In the genomic region with DNA sequence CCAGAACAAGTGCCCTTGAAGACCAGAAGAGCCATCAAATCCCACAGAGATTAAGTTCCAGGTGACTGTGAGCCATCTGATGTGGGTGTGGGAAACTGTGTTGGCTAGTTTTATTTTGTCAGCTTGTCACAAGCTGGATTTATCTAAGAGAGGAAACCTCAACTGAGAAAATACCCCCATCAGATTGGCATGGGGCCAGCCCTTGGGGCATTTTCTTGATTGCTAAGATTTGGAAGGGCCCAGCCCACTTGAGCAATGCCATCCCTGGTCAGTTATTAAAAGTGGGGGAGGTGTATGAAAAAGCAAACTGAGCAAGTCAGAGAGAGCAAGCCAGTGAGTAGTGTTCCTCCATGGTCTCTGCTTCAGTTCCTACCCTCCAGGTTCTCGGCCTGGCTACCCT, we compare ENCODE assay signal across 17 mouse cellular contexts. TPM values are rescaled to one million over a fixed set of nuclear protein-coding genes. Genes with fewer than 3 reads are reported as not detected.
DNase-seq lines count a peak whose midpoint lies in the region; ATAC-seq lines count a peak whose summit lies in the region.
"Had no signal": no experiment of that assay in that cellular context is flagged by ENCODE, and none has a peak within 500 bp of the region (broad histone marks: within the 10 kb centered on the region; RNA-seq: fewer than 3 reads in every experiment).

No protein-coding gene starts in this region.

- H3K9ac ChIP-seq in forebrain, embryonic 14.5 days (ENCODE audit: low read length), result no peak overlapping the region
- H3K9ac ChIP-seq in forebrain, embryonic 11.5 days (ENCODE audit: low read length), result no peak overlapping the region
- H3K9ac ChIP-seq: forebrain, embryonic 13.5 days; heart, embryonic 13.5 days; liver, embryonic 15.5 days; midbrain, embryonic 12.5 days had no signal

- H3K4me1 ChIP-seq in forebrain, embryonic 14.5 days (ENCODE audit: control insufficient read depth, insufficient read depth, low read length), result peaks cover 13% of the 10 kb centered on the region
- no peaks in the 10 kb centered on the region for H3K4me1 ChIP-seq in forebrain, embryonic 11.5 days (replicated peaks; ENCODE audit: control insufficient read depth, insufficient read depth, low read length)

- no peaks in the 10 kb centered on the region for H3K9me3 ChIP-seq in forebrain, embryonic 14.5 days (replicated peaks; ENCODE audit: control insufficient read depth, low read length)
- no peaks in the 10 kb centered on the region for H3K9me3 ChIP-seq in forebrain, embryonic 11.5 days (ENCODE audit: control insufficient read depth, low read length)
- H3K9me3 ChIP-seq: forebrain, embryonic 13.5 days; heart, embryonic 13.5 days; liver, embryonic 15.5 days; midbrain, embryonic 12.5 days had no signal

- no peaks in the 10 kb centered on the region for H3K36me3 ChIP-seq in forebrain, embryonic 14.5 days (ENCODE audit: control insufficient read depth, insufficient read depth, low read length)
- no peaks in the 10 kb centered on the region for H3K36me3 ChIP-seq in forebrain, embryonic 11.5 days (ENCODE audit: control insufficient read depth, insufficient read depth, low read length)
- H3K36me3 ChIP-seq: heart, embryonic 13.5 days; liver, embryonic 15.5 days; midbrain, embryonic 12.5 days had no signal

- no peak overlapping the region for H3K27ac ChIP-seq in forebrain, embryonic 14.5 days (ENCODE audit: low read depth, low read length)
- no peak overlapping the region for H3K27ac ChIP-seq in forebrain, embryonic 11.5 days (ENCODE audit: low read depth, low read length)
- H3K27ac ChIP-seq: heart, embryonic 13.5 days; liver, embryonic 15.5 days; midbrain, embryonic 12.5 days had no signal

- no peaks in the 10 kb centered on the region; the same call in 1 of the 2 replicates for H3K27me3 ChIP-seq in forebrain, embryonic 14.5 days (replicated peaks; ENCODE audit: control insufficient read depth, insufficient read depth, low read length)
- no peaks in the 10 kb centered on the region for H3K27me3 ChIP-seq in forebrain, embryonic 11.5 days (ENCODE audit: control insufficient read depth, insufficient read depth, low read length)
- H3K27me3 ChIP-seq: liver, embryonic 15.5 days; midbrain, embryonic 12.5 days had no signal

- ATAC-seq in forebrain, embryonic 14.5 days, result no peak
- no peak for ATAC-seq in forebrain, embryonic 11.5 days (replicated peaks; ENCODE audit: low FRiP score)
- ATAC-seq: inflammation-experienced regulatory T-cells, adult 6 months had no signal

- peak; percentile 19 for DNase-seq in forebrain, embryonic 14.5 days (ENCODE audit: low spot score)
- no peak for DNase-seq in forebrain, embryonic 11.5 days (ENCODE audit: low spot score)
- DNase-seq in left cerebral cortex, postnatal 4 days, result peak; percentile 70
- no peak for DNase-seq in left cerebral cortex, postnatal 36 days (ENCODE audit: low spot score in 2 of 2)
- peak; percentile 83 for DNase-seq in urinary bladder, postnatal 14 days (ENCODE audit: low spot score)
- no peak for DNase-seq in urinary bladder, adult 2 months (ENCODE audit: low spot score)
- DNase-seq in urinary bladder, postnatal 36 days (ENCODE audit: low spot score in 2 of 2), result peak; percentile 63 to 64
- DNase-seq in frontal cortex, postnatal 25 days (ENCODE audit: low spot score in 2 of 2), result no peak
- DNase-seq: B cell, adult 2 months; cerebellum, adult 9-10 months; thymus, postnatal 25 days had no signal

- H3K4me2 ChIP-seq in forebrain, embryonic 14.5 days (ENCODE audit: low read length), result no peak overlapping the region
- H3K4me2 ChIP-seq in forebrain, embryonic 11.5 days (ENCODE audit: low read depth, low read length, severe bottlenecking), result no peak overlapping the region
- H3K4me2 ChIP-seq: forebrain, embryonic 13.5 days; heart, embryonic 13.5 days; liver, embryonic 15.5 days; midbrain, embryonic 12.5 days had no signal

- H3K4me3 ChIP-seq in forebrain, embryonic 14.5 days (ENCODE audit: low read depth, low read length), result no peak overlapping the region
- no peak overlapping the region for H3K4me3 ChIP-seq in forebrain, embryonic 11.5 days (ENCODE audit: low read depth, low read length)
- H3K4me3 ChIP-seq: forebrain, embryonic 13.5 days; heart, embryonic 13.5 days; liver, embryonic 15.5 days; midbrain, embryonic 12.5 days had no signal

- WGBS in forebrain, embryonic 14.5 days, result 74% methylated on average over 1 of the region's 1 CpGs
- WGBS in forebrain, embryonic 11.5 days, result 88% methylated on average over 1 of the region's 1 CpGs

- intact Hi-C loops in left cerebral cortex, postnatal 4 days (cut with DNase I), result no loop called here
- intact Hi-C loops in left cerebral cortex, postnatal 36 days (cut with DNase I), result no loop called here

RNA-seq across cellular contexts. Expression of a gene that starts 3.2 kb away (rescaled TPM):
- polyA plus RNA-seq in forebrain, embryonic 14.5 days (2014; fragmentation: Nextera tagmentation; extraction: Ambion mirVana), result 10.1 and 11.3 TPM in 2 replicates
- polyA plus RNA-seq in forebrain, embryonic 11.5 days (2014; fragmentation: Nextera tagmentation; extraction: Ambion mirVana), result 16.3 and 16.5 TPM in 2 replicates
- total RNA-seq in left cerebral cortex, postnatal 4 days (2021), result 10 to 100 TPM; 10.1 to 10.6 TPM
- total RNA-seq in left cerebral cortex, postnatal 36 days (2021), result 10 to 100 TPM; 21.3 to 21.8 TPM
- 26.7 and 32.4 TPM in 2 replicates for polyA plus RNA-seq in urinary bladder, adult 2 months (2012; rRNA removed)

RNA-seq across cellular contexts. Expression of a gene that starts 36.9 kb away (rescaled TPM):
- 10.5 and 10.8 TPM in 2 replicates for polyA plus RNA-seq in forebrain, embryonic 14.5 days (2014; fragmentation: Nextera tagmentation; extraction: Ambion mirVana)
- polyA plus RNA-seq in forebrain, embryonic 11.5 days (2014; fragmentation: Nextera tagmentation; extraction: Ambion mirVana), result 9.0 and 9.4 TPM in 2 replicates
- total RNA-seq in left cerebral cortex, postnatal 4 days (2021), result 10 to 100 TPM; 11.5 TPM
- 1 to 10 TPM; 3.1 to 3.4 TPM for total RNA-seq in left cerebral cortex, postnatal 36 days (2021)
- 199 and 219 TPM in 2 replicates for polyA plus RNA-seq in urinary bladder, adult 2 months (2012; rRNA removed)
- total RNA-seq: granulocyte monocyte progenitor cell, adult 5-6 weeks had no signal
- polyA plus RNA-seq: inflammation-experienced regulatory T-cells, adult 6 months had no signal

Comparison
In these comparisons a context has a peak if more than half of its experiments do, and no peak if none do; other contexts are left out.
1. DNase-seq: peak in forebrain, embryonic 14.5 days (single experiment), left cerebral cortex, postnatal 4 days (single experiment), urinary bladder, postnatal 14 days (single experiment) and urinary bladder, postnatal 36 days (2 of 2); none in forebrain, embryonic 11.5 days (single experiment), left cerebral cortex, postnatal 36 days (0 of 2), urinary bladder, adult 2 months (single experiment) and frontal cortex, postnatal 25 days (0 of 2).
2. RNA of a gene that starts 36.9 kb away (polyA plus RNA-seq): 199 to 219 TPM in urinary bladder, adult 2 months; 10.5 to 10.8 TPM in forebrain, embryonic 14.5 days and 9.0 to 9.4 TPM in forebrain, embryonic 11.5 days; every median in the first group is over 10 times any median in the second.